Mouse (Mus musculus) liver, embryonic 15.5 days (tissue): ENCODE measurements around the gene Samm50. TPM values are rescaled to one million over a fixed set of nuclear protein-coding genes. Genes with fewer than 3 reads are reported as not detected.

Experiments
- ATAC-seq: fragments of 200-750 bp; cut with Nextera tagmentation; 2 replicates; pipeline ENCODE4 v1.8.0; 2017; ENCODE audit warnings: moderate number of reproducible peaks, mild to moderate bottlenecking, moderate library complexity; ENCODE audit not compliant: insufficient read depth
- H3K27ac ChIP-seq: fragments of 300-500 bp; sonication (generic); replicated peaks from 2 replicates; pipeline ENCODE4 v1.5.1; 2015; ENCODE audit warnings: mild to moderate bottlenecking, inconsistent platforms
- H3K27me3 ChIP-seq: fragments of 300-500 bp; sonication (generic); 2 replicates; pipeline ENCODE4 v1.6.1; 2015; ENCODE audit warnings: mild to moderate bottlenecking, inconsistent platforms
- H3K36me3 ChIP-seq: fragments of 300-500 bp; sonication (generic); replicated peaks from 2 replicates; pipeline ENCODE4 v1.6.1; 2015; ENCODE audit warnings: moderate library complexity, mild to moderate bottlenecking, inconsistent platforms
- H3K4me1 ChIP-seq: fragments of 300-500 bp; sonication (generic); replicated peaks from 2 replicates; pipeline ENCODE4 v1.6.1; 2015; ENCODE audit warnings: inconsistent platforms
- H3K4me2 ChIP-seq: fragments of 300-500 bp; sonication (generic); 2 replicates; pipeline ENCODE4 v1.6.1; 2015; ENCODE audit warnings: moderate library complexity, mild to moderate bottlenecking, inconsistent platforms
- H3K4me3 ChIP-seq: fragments of 300-500 bp; sonication (generic); replicated peaks from 2 replicates; pipeline ENCODE4 v1.5.1; 2015; ENCODE audit warnings: mild to moderate bottlenecking, inconsistent platforms
- H3K9ac ChIP-seq: fragments of 300-500 bp; sonication (generic); 2 replicates; pipeline ENCODE4 v1.6.1; 2015; ENCODE audit warnings: moderate library complexity, mild to moderate bottlenecking, inconsistent platforms
- H3K9me3 ChIP-seq: fragments of 300-500 bp; sonication (generic); replicated peaks from 2 replicates; pipeline ENCODE4 v1.6.1; 2016; ENCODE audit warnings: inconsistent platforms
- WGBS: fragments of 180-500 bp; shearing (Covaris S2); methylation state at CpG from one replicate; pipeline ENCODE4 v1.1.7; 2015; ENCODE audit warnings: mixed read lengths; ENCODE audit not compliant: insufficient replicate concordance; 5-methylcytosine and 5-hydroxymethylcytosine counted together
- polyA plus RNA-seq: library from polyadenylated mRNA; unstranded; fragments of >200 nt; fragmentation: Nextera tagmentation; extraction: Ambion mirVana; gene quantifications from 2 replicates; pipeline ENCODE4 v1.2.1, GENCODE M21; 2015

The Samm50 gene
- polyA plus RNA-seq, 1 experiment from 2014 or later, result 71.0 TPM

DNA sequence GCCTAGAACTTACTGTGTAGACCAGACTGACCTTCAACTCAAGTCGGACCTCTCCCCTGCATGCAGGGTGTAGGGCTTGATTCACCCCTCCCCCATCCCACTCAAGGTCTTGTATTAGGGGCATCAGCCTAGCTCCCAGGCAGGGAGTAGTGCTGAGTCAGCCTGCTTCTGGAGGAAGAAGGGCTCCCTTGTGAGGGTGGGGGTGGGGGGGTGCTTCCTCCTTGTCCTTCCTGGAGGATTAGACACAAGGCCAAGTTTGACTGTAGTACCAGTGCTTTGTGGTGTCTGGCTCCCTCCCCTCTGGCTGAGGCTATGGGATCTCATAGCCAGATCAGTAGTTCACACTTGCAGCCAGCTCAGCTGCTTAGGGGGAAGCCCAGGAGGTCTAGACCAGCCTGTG is 8.1 kb upstream of the Samm50 start:
- Histone ChIP-seq H3K36me3 (no peaks in the 10 kb centered on the region; the same call in 1 of the 2 replicates), H3K9ac (no peak overlapping the region), H3K9me3 (no peaks in the 10 kb centered on the region), H3K27ac (no peak overlapping the region), H3K4me3 (no peak overlapping the region), H3K4me1 (0 out of 2 replicates have a peak, but pooled peaks cover 2% of the 10 kb centered on the region), H3K27me3 (peaks cover 14% of the 10 kb centered on the region), H3K4me2 (no peak overlapping the region)
- WGBS, result 4% methylated on average over 1 of the region's 1 CpGs
- peak; percentile 69 for ATAC-seq

DNA sequence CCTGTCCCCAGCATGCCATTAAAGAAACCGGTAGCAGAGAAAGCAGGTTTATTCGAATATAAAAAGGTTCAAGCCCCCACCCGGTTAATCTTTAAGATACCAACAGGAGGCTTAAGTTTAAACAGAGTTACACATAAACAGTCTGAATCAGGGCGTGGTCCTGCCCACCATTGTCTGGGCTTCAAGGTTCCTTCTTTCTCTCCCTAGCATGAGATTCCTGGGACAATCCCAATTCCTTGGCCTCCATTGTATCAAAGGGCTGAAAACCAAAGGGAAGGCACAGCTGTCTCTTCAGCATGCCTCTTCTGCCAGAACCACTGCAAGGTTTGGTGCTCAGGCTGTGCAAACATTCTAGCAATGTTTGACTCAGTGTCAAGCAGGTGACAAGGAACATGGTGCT is 5.8 kb upstream of the Samm50 start:
- WGBS, result 49% methylated on average over 4 of the region's 4 CpGs
- Histone ChIP-seq H3K4me1 (peaks cover 14% of the 10 kb centered on the region; the same call in 1 of the 2 replicates), H3K27ac (no peak overlapping the region), H3K9ac (no peak overlapping the region), H3K4me2 (no peak overlapping the region), H3K36me3 (no peaks in the 10 kb centered on the region), H3K9me3 (no peaks in the 10 kb centered on the region), H3K27me3 (peaks cover 7% of the 10 kb centered on the region; the same call in 1 of the 2 replicates), H3K4me3 (no peak overlapping the region)
- ATAC-seq, result no peak

DNA sequence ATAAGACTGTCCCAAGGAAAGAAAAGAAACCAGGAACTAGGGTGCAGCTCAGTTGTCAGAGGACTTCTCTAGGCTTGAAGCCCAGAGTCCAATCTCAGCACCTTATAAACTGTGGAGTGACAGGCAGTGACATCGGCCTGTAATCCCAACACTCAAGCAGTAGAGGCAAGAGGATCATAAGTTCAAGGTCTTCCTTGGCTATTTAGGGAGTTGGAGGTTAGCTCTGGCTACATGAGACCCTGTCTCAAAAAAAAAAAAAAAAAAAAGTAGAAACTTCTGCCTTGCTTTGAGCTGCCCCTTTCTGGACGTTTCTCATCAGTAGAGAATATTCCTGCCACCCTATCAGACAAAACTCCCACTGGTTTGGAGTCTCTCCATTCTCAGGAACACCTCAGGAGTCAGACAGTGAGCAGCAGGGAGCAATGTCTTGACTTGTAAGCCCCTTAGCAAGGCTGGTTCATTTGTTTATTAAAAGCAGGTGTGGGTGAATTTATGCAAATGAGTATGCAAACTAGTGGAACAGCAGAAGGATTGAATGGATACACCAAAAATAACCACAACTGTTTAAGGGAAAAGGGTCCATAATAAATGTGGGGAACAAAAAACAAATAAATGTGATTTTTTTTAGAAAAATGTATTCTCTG is 3.0 kb upstream of the Samm50 start:
- no peak for ATAC-seq
- Histone ChIP-seq H3K9ac (no peak overlapping the region), H3K4me2 (no peak overlapping the region), H3K36me3 (no peaks in the 10 kb centered on the region), H3K27me3 (no peaks in the 10 kb centered on the region), H3K9me3 (no peaks in the 10 kb centered on the region), H3K4me1 (peaks cover 32% of the 10 kb centered on the region), H3K4me3 (no peak overlapping the region), H3K27ac (no peak overlapping the region)
- 53% methylated on average over 2 of the region's 2 CpGs for WGBS

DNA sequence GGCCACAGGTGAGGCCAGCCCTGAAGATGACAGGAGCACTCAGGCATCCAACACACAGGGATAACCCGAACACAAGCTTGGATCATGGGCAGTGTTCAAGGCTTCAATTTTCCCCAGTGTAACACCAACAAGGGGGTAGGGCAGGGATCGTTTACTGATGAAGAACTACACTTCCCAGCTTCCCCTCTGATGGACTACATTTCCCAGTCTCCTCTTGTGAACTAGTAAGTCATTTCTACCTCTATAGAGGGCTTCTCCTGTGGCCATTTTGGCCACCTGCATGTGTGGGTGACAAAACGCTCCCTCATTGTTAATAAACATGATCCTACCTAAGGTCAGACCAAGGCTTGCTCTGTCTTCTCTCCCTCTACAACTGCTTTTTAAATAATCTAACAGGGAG is 2.2 kb upstream of the Samm50 start:
- WGBS, result 31% methylated on average over 3 of the region's 3 CpGs
- H3K9me3 ChIP-seq, result no peaks in the 10 kb centered on the region
- peaks cover 32% of the 10 kb centered on the region for H3K4me1 ChIP-seq

DNA sequence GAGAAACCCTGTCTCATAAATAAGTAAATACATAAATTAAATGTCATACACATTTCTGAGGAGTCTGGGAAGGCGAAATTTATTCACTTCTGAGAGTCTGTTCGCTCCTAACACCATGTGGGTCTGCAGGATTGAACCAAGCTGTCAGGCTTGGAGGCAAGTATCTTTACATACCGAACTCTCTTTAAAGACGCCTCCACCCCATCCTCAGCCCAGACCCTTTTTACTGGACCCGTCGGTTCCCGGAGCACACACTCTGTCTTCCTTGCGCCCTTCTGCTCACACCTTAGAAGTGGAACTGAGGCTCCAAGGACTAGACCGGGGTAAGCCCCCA is 350 bp upstream of the Samm50 start:
- Histone ChIP-seq H3K4me3 (peak overlapping the region; percentile 90), H3K4me1 (peaks cover 34% of the 10 kb centered on the region), H3K36me3 (peaks cover 12% of the 10 kb centered on the region), H3K9ac (peak overlapping the region; percentile 82), H3K4me2 (peak overlapping the region; percentile 80), H3K27ac (peak overlapping the region; percentile 96), H3K9me3 (no peaks in the 10 kb centered on the region), H3K27me3 (no peaks in the 10 kb centered on the region)
- peak; percentile 19 for ATAC-seq
- under 1% methylated on average over 9 of the region's 9 CpGs for whole genome bisulfite sequencing

More for the DNA sequence above, 2.2 kb upstream of the Samm50 start:
- H3K27me3 ChIP-seq, result no peaks in the 10 kb centered on the region
- H3K27ac ChIP-seq, result no peak overlapping the region
- no peak overlapping the region for H3K4me3 ChIP-seq
- no peak for ATAC-seq
- no peak overlapping the region for H3K4me2 ChIP-seq
- no peak overlapping the region for H3K9ac ChIP-seq
- H3K36me3 ChIP-seq, result no peaks in the 10 kb centered on the region

DNA sequence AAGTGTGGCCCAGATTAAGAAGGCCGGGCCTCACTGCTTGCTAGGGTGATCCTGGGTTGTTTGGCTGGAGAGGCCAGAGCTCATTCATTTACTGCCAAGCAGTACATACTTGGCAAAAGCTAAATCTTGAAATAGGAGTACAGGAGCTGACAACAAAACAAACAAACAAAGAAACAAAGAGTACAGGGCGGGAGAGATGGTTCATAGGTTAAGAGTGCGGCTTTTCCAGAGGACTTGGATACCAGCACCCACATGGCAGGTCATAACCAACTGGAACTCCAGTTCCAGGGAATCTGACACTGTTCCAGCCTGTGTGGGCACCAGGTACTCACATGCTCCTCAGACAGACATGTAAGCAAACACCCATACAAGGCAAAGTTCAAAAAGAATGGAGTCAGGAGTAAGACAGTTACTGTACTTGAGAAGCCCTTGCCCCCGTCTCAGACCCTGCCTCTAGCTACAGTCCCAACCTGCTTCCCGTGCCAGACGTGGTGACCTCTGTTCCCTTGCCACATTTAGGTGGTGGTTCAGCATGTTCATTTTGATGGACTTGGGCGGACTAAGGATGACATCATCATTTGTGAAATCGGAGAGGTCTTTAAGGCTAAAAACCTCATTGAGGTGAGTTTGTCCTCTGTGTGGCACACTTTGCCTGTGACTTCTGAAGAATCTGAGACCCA is 4.6 kb downstream of the Samm50 start:
- Histone ChIP-seq H3K4me1 (peaks cover 18% of the 10 kb centered on the region), H3K9ac (no peak overlapping the region), H3K27ac (no peak overlapping the region), H3K9me3 (no peaks in the 10 kb centered on the region), H3K27me3 (no peaks in the 10 kb centered on the region), H3K36me3 (peaks cover 61% of the 10 kb centered on the region), H3K4me3 (no peak overlapping the region), H3K4me2 (no peak overlapping the region)
- no peak for ATAC-seq
- WGBS, result 73% methylated on average over 8 of the region's 8 CpGs

DNA sequence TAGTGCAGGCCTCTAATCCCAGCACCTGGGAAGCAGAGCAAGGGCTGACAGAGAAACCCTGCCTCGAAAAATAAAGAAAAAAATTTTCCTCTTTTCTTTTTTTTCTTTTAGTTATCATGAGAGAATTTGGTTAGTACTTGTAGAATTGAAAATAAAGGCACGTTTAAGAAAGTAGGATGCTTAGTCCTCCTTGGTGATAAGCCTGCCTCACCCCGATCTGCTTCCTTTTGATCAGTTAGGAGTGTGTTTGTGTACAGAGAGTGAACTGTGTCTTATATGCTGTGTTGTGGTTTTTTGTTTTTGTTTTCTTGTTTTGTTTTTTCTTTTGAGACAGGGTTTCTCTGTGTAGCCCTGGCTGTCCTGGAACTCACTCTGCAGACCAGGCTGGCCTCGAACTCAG is 15.3 kb downstream of the Samm50 start:
- 60% methylated on average over 4 of the region's 4 CpGs for WGBS
- Histone ChIP-seq H3K27ac (no peak overlapping the region), H3K9me3 (no peaks in the 10 kb centered on the region), H3K36me3 (peaks cover 90% of the 10 kb centered on the region), H3K27me3 (no peaks in the 10 kb centered on the region), H3K4me1 (peaks cover 49% of the 10 kb centered on the region), H3K4me2 (no peak overlapping the region), H3K9ac (no peak overlapping the region), H3K4me3 (no peak overlapping the region)
- no peak for ATAC-seq

DNA sequence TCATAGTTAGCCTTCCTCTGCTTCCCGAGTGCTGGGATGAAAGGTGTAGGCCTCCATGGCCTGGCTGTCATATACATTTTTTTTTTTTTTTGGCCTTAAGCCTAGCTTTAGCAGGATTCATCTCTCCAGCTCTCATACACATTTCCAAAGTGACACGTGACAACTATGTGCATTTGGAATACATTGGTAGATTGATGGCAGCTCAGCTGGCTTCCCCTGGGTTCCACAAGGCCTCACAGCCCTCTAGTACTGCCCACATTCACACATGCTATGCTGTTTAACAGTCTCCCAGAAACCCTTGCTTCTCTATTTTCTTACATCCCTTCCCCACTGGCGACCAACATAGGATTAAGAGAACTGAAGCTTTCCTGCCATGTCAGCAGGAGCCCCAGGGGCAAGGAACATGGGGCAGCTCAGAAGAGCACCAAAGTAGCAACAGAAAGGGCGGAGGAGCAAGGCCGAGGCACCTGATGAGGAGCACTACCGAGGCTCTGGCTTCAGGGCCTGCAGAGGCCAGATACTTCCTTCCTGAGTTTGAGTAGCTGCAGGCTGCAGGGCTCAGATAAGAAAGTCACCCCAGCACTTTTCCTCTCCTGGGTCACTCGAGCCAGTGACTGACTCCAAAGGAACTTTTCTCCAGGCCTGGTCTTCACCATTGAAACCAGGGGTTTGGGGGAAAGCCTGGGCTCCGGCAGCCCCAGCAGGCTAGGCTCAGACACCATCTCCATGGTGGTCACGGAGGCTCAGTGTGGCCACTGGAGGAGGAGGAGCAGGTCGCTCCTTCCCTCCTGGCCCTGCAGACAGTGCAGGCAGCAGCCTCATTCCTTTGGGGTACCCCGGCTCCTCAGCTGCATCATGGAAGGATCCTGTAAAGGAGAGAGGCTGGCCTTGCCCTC is 17.7 kb downstream of the Samm50 start:
- Histone ChIP-seq H3K4me2 (peak overlapping the region; percentile 68), H3K27me3 (no peaks in the 10 kb centered on the region), H3K9me3 (no peaks in the 10 kb centered on the region), H3K9ac (peak overlapping the region; percentile 57), H3K4me3 (peak overlapping the region; percentile 26), H3K36me3 (peaks cover 74% of the 10 kb centered on the region), H3K27ac (peak overlapping the region; percentile 93), H3K4me1 (peaks cover 55% of the 10 kb centered on the region)
- peak; percentile 91 for ATAC-seq
- WGBS, result 22% methylated on average over 11 of the region's 11 CpGs

DNA sequence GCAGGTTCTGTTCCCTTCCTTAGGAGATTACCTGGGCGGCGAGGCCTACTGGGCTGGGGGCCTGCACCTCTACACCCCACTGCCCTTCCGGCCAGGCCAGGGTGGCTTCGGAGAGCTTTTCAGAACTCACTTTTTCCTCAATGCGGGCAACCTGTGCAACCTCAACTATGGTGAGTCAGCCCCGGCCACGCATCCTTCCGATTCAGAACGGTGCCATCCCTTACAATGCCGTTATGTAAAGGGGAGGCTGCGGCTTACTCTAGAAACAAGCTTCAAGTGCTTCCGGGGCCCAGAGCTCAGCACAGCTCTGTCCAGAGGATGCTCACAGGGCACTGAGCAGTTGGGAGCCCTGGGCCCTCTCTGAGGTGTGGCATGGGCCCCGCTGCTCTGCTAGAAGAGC is 18.4 kb downstream of the Samm50 start:
- peaks cover 55% of the 10 kb centered on the region for H3K4me1 ChIP-seq
- H3K9me3 ChIP-seq, result no peaks in the 10 kb centered on the region
- peak; percentile 33 for ATAC-seq
- H3K27me3 ChIP-seq, result no peaks in the 10 kb centered on the region
- WGBS, result 70% methylated on average over 13 of the region's 13 CpGs
- peak overlapping the region; percentile 57 for H3K9ac ChIP-seq
- H3K4me3 ChIP-seq, result peak overlapping the region; percentile 26; the same call in 1 of the 2 replicates
- H3K27ac ChIP-seq, result peak overlapping the region; percentile 93
- H3K36me3 ChIP-seq, result peaks cover 71% of the 10 kb centered on the region
- peak overlapping the region; percentile 68 for H3K4me2 ChIP-seq

DNA sequence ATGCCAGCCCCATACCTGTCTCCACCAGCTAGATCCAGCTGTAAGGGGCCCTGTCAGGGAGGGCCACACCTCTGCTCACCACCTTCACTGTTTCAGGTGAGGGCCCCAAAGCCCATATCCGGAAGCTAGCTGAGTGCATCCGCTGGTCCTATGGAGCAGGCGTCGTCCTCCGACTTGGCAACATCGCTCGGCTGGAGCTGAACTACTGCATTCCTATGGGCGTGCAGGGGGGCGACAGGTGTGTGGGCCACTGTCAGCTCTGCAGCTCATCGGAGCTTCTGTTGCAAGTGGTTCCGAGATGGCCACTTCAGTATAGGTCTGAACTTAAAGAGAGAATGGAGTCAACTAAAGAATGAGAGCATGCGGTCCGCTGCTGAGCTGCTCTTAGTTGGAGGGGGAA is 18.9 kb downstream of the Samm50 start:
- no peak for ATAC-seq
- no peaks in the 10 kb centered on the region for H3K9me3 ChIP-seq
- H3K27ac ChIP-seq, result peak overlapping the region; percentile 93
- H3K4me3 ChIP-seq, result no peak overlapping the region
- peak overlapping the region; percentile 57; the same call in 1 of the 2 replicates for H3K9ac ChIP-seq
- H3K36me3 ChIP-seq, result peaks cover 67% of the 10 kb centered on the region
- H3K4me1 ChIP-seq, result peaks cover 58% of the 10 kb centered on the region
- H3K27me3 ChIP-seq, result no peaks in the 10 kb centered on the region
- peak overlapping the region; percentile 68; the same call in 1 of the 2 replicates for H3K4me2 ChIP-seq
- WGBS, result 85% methylated on average over 13 of the region's 13 CpGs

DNA sequence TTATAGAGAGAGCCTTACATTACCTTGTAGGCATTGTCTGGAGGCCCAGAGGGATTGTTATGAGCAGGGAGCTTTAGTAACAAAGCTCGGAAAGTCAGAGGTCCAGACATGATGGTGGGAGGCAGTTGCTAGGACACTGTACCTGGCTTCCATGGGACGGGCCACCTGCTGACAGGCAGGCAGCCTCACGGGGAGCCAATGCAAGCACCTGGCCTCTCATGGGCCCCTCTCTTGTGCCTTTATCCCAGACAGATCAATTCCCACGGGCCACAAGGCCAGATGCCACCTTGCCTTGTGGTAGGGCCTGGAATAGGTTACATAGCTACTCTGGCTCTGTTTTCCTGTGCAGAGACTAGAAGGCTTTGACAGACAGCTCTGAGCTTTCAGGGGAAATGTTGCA is 19.5 kb downstream of the Samm50 start:
- no peak overlapping the region for H3K4me2 ChIP-seq
- no peaks in the 10 kb centered on the region for H3K9me3 ChIP-seq
- no peak overlapping the region for H3K9ac ChIP-seq
- H3K4me1 ChIP-seq, result peaks cover 64% of the 10 kb centered on the region
- ATAC-seq, result no peak
- 63% methylated on average over 4 of the region's 4 CpGs for WGBS
- no peak overlapping the region for H3K4me3 ChIP-seq
- peak overlapping the region; percentile 93 for H3K27ac ChIP-seq
- H3K36me3 ChIP-seq, result peaks cover 61% of the 10 kb centered on the region
- no peaks in the 10 kb centered on the region for H3K27me3 ChIP-seq
